Mouse (Mus musculus) neutrophil, adult 5-6 weeks (primary cell): ENCODE data around the gene Pak1ip1. TPM values are rescaled to one million over a fixed set of nuclear protein-coding genes. Genes with fewer than 3 reads are reported as not detected.

ENCODE experiments used
- ATAC-seq: fragments of 151-379, 151-347 bp; 2 replicates; pipeline ENCODE4 v1.8.0; 2017; ENCODE audit warnings: mild to moderate bottlenecking, moderate TSS enrichment; ENCODE audit not compliant: insufficient number of reproducible peaks, poor library complexity, low FRiP score, severe bottlenecking; ENCODE audit errors: extremely low read depth
- total RNA-seq: library from RNA; stranded (forward); fragments of 200-1000 nt; gene quantifications from 2 replicates; pipeline ENCODE4 v1.2.3, GENCODE M21; 2017

The Pak1ip1 gene
- total RNA-seq, 1 experiment from 2014 or later, result 89.3 TPM

DNA sequence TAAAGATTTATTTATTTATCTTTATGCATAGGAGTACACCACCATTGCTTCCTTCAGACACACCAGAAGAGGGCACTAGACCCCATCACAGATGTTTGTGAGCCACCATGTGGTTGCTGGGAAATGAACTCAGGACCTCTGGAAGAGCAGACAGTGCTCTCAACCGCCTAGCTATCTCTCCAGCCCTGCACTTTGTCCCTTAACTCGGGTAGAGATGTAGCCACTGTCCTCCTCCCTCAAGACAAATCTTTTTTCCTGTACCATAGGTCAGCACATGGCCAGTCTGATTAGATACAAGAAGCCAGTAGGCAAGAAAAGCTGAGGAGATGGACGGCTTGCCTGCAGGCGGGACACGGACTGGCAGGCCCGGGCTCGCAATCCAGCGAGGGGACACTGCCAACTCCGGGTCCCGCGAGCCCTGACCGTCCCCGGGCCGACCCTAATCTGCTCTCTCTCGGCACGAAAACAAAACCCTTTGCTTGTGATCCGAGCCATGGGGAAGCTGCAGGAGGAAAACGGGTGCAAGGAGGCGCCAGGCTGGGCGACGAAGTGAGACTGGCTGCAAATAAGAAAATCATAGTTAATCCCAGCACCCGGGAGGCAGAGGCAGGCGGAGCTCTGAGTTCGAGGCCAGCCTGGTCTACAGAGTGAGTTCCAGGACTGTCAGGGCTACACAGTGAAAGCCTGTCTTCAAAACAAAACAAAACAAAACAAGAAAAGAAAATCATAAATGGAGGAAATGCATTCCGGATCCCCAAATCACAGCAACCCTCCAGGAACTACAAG lies 490 bp upstream of the Pak1ip1 start:
- no peak for ATAC-seq

DNA sequence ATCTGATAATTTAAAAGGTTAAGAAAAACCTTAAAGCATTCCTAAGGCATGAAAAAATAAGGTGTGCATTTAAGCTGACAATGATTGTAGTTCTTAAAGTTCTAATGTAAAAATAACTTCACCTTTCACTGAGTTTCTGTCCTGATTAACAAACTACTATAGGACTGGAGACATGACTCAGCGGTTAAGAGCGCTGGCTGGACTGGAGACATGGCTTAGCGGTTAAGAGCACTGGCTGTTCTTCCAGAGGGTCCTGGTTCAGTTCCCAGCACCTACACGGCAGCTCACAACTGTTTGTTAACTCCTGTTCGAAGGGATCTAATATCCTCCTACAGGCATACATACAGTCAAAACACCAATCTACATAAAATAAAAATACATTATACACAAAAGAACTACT lies 1.2 kb downstream of the Pak1ip1 start:
- no peak for ATAC-seq

DNA sequence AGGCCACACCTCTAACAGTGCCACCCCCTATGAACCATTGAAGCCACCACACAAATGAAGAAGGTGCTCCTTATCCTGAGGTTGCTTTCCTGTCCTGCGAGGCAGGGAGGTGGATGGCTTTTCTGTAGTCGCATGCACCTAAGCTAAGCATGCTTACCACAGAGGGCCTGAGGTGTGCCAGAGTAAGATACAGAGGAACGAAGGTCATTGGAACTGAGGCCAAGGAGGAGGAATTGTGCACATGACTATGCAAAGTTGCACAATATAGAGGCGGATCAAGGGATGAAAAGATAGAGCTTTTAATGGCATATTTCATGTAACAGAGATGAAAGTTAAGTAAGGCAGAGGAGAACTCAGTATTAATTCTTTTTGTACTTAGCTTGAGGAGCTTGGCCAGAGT lies 5.4 kb downstream of the Pak1ip1 start:
- ATAC-seq, result no peak

DNA sequence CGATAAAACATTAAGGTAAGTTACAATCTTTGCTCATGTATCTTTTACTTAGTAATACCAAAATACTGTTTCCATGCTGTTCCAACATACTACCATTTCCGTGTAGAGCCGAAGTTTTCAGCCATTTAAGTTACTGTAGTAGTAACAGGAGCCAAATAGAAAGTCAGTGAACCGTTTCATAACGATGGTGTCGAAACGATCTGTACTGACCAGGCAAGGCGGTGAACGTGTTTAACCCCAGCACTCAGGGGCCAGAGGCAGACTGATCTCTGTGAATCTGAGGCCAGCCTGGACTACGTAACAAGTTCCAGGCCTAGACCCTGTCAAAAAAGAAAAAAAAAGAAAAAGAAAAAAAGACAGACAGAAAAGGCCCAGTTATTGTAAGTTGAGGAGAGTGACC lies 7.4 kb downstream of the Pak1ip1 start:
- no peak for ATAC-seq

DNA sequence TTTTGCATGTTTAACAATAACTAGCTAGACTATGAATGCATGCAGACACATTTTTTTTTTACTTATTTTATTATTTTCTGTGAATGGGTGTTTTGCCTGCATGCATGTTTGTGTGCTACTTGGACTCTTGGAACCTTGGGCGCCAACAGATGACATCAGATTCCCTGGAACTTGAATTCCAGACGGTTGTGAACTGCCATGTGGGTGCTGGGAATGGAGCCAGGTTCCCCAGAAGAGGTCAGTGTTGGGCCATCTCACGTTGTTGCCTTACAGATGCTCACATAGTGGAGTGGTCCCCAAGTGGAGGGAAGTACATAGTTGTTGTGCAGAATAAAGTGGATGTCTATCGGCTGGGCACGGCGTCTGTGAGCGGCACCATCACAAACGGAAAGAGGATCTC lies 8.1 kb downstream of the Pak1ip1 start:
- ATAC-seq, result no peak

DNA sequence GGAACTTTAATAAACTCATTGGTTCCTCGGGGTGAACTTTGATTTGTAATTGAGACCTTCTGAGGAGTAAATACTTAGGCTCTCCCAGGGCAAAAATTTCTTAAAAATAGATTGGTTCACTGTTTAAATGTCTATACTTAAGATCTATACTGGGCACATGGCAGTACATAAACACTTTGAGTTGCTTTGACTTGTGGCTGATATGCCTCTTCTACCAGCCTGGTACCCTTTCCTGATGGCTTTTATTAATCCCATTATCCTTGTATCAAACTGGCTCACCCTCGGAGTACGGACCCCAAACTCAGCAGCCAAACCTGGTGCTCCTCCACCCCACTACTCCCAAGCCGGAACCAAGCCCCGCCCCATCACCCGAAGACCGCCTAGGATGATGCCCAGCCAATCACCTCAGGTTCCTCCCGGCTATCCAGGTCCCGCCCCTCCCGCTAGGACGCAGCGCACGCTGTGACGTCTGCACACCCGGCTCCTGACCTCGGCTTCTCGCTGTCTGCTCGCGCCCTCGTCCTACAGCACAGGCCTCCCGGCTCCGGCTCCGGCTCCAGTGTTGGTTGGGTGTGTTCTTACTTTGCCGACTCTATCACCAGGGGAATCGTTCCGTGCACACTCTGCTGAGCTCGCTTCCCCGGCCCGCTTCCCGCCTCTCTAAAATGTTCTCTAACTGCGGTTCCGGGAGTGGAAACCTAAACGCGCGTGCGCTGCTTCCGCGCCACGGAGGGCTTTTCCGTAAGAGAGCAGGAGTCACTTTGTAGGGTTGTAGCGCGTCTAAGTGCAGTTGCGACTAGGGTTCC lies 15.2 kb downstream of the Pak1ip1 start, which contains the start of gene Tmem14c:
Gene Tmem14c (plus strand): TSS at position 464 of the 806 bp plus-strand sequence.
- peak; percentile 98 for ATAC-seq

DNA sequence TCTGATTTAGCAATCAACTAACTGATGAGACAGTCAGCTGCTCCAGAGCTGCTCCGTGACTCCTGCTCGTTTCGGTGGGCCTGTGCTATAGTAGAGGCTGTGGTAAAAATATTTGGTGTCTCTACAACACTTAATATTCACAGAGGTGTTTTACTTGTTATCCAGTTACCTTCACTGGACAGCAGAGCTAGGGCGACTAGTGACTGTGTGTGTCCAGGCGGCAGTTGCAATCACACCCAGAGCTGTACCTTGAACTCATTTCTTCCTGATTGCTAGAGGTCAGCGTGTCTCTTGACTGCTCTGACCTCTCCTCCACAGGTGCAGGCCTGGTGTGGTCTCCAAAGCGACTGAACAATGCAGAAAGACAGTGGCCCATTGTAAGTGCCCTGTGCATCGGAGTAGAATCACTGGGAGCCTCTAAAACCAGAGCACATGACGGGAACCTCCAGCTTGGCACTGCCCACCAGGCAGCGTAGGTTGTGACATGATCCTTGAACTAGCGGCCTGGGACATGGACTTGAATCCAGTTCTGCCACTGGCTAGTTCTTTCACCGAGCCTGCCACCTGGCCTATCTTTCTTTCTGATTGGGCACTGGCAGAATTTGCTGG lies 16.1 kb downstream of the Pak1ip1 start:
- no peak for ATAC-seq

DNA sequence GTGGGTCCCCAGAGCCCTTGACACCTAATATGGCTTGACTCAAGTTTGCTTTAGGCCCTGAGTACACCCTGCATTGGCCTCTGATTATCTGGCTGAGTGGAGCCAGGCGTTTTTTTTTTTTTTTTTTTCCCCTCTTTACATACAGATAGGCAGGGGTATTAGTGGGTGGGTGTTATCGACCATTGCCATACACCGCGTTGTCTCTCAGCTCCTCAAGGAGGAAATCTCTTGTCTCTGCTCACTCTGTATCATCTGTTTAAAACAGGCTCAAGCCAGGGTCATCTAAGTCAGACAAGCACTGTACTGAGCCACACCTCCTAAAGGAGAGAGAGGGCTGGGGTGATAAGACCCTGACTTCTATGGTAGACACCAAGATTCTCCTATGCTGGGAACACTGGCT lies 17.0 kb downstream of the Pak1ip1 start:
- ATAC-seq, result no peak

DNA sequence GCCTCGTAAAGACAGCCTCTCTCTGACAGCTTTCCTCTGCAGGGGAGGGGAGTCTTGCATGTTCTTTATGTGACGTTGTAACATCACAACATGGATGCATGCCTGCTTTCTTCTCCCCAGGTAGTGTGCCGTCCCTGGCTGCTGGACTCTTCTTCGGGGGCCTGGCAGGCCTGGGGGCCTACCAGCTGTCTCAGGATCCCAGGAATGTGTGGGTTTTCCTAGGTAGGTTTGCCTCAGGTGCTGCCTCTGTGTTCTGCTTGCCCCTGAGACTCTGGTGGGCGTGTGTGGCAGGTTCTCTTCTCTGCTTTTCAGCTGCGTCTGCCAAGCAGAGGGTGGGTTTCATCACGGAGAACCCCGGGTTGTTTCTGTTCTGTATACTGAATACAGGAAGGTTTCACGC lies 17.4 kb downstream of the Pak1ip1 start:
- ATAC-seq, result no peak

DNA sequence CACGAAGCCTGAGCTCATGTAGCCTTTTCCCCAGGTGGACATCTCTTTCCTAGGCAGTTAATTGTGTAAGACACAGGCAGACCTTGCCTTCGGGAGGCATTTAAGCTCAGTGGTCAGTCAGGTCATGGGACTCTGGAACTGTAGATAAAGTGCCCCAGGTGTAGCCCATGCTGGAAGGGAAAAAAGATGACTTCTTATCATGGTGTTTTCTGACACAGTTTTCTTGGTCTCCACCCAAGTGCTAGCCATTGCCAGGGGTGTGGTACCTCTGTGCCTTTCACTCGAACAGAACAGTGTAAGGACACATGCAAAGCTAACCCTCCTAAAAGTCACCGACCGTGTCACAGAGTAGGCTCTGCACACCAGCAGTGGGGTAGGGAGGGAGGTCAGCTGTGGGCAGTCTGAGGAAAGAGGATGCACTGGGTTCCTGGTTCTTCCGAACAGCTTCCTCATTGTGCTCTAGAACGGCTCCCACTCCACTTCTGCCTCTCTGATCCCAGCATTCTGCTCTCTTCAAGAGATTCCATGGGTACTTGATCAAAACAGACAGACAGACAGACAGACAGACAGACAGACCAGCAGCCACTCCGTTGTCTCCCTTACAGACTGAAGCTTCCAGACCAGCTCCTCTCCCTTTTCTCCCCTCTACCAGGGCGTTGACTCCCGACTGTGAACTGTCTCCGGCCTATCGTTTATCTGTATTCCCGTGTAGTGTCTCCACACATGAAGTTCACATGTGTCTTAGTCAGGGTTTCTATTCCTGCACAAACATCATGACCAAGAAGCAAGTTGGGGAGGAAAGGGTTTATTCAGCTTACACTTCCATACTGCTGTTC lies 18.2 kb downstream of the Pak1ip1 start:
- peak; percentile 38; the same call in 1 of the 2 replicates for ATAC-seq

DNA sequence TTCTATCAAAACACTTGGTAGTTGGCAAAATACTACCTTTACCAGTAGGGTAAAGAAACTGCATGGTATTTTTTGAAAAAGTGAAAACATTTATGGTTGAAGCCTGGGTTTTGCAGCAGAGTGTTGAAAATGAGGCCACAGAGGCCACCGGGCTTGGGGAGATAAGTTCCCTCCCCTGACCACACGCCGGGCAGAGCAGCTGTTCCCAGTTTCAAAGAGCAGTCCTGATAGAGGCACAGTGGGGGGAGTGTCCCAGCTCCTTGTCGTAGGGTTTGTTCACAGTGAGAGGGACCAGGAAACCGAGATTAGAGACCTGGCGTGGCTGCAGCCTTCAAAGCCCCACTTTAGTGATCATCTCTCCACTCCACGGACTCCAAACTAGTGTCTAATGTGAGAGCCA lies 19.7 kb downstream of the Pak1ip1 start:
- ATAC-seq, result no peak

DNA sequence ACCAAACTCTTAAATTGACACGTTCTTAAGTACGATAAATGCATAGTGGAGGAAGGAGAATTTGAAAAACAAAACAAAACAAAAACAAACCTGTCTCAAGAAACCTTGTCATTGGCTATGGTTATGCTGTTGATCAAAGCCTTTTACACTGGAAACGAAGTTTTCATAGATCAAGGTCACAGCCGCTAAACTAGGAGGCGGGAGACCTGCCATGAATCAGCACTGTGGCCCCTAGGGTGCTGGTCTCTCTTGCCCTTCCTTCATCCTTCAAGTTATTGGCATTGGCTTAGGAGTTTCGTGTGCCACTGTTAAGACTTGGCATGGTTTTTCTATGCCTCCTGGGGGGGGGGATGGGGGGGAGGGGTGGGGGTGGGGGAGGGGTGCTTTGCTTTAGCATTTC lies 20.8 kb downstream of the Pak1ip1 start:
- no peak for ATAC-seq

DNA sequence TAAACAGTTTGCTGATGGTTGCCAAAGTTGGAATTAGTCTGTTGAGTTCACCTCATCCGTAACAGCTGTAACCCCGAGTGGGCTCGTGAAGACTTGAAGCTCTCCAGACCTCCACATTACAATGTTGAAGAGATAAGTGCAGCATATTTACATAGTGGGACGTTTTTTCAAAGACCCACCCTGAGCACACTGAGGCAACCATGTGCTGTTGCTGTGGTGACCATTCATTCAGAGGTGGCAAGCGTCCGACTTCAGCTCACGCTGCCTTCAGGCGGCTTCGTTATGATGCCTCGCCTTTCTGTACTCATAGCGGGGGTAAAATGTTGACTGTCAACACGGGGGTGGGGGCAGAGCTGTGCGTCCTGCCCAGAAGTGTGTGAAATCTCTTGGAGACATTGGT lies 21.3 kb downstream of the Pak1ip1 start:
- ATAC-seq, result no peak

DNA sequence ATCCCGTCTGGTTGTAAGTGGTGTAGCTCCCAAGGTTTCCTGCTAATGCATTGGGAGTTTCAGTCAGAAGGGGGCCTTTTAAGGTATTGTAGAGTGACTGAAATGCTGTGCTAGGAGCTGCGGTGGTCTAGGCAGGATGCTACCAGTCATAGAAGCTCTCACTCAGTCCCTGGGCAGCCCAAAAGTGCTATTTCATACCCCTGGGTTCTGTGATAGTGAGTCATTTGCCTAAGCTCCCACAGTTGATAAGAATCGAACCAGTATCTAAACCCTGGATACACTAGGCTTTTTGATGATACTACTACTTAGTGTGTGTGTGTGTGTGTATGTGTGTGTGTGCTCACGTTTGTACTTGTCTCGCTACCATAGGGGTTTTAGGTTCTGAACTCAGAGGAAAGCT lies 29.3 kb downstream of the Pak1ip1 start:
- ATAC-seq, result no peak

DNA sequence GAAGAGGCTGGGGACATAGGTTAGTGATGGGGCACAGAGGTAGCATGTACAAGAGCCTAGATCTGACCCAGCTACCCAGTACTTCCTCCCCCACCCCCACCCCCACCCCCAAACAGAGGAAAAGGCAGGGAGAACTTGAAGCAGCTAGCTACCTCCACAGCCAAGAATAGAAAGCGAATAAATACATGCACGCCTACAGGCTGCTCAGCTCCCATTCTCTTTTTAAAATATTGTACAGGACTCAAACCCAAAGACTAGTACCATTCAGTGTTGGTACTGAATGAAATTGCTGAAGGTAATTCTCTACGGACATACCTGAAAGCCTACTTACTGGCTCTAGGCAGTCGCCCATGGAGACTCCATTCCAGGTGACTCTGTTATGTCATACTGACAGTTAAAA lies 41.7 kb downstream of the Pak1ip1 start:
- no peak for ATAC-seq

DNA sequence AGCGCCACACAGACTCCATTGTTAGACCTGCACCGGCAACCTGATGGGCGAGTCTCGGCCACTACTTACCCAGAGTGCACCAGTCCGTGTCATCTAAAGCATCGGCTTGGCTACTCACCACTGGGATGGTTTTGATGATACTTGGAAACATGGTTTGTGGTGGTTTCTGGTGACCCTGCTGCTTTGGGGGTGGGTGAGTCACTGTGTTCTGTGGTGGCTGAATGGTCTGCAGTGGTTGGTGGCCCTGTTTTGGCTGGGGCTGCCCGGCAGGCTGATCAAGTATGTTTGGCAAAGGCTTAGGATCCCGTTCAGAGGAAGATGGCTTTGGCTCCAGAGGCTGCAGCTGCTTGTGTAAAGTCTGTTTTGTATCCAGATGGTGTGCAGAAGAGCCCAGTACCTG lies 45.1 kb downstream of the Pak1ip1 start:
- no peak for ATAC-seq

DNA sequence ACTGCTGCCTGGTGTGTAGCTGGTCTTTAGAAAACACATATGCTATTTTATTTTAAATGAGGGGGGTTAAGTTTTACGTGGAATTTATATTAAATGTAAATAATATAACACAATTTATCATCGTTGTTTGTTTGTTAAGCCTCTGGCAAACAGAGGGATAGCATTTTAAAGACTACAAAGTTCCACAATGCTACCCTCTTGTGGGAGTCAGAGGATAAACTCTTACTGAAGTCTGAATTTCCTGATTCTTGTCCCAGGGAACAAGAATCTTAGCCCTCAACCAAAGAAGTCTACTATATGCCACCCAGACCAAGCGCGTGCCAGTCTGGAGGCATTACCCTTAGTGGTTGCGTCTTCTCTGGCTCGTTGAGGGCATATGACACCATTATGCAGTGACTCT lies 46.5 kb downstream of the Pak1ip1 start:
- no peak for ATAC-seq

DNA sequence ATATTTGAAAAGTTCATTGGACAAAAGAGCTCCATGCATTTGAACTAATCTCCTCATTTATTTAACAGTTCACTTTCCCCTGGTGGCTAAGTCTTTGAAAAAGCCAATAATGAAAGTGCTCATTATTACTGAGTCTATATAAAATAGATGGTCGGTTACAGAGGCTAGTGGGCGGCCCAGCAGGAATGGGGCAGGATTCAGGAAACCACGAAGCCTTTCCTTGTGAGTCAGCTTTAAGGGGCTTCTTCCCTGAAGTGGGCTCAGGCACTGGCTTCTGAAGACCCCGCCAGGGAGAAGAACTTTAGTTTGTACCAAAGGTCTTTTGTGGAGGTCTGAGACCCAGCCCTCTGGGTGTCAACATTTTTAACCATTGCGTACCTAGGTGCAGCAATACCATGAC lies 51.1 kb downstream of the Pak1ip1 start:
- ATAC-seq, result no peak
